8 mouse cellular contexts compared by ENCODE assay signal in the genomic region with DNA sequence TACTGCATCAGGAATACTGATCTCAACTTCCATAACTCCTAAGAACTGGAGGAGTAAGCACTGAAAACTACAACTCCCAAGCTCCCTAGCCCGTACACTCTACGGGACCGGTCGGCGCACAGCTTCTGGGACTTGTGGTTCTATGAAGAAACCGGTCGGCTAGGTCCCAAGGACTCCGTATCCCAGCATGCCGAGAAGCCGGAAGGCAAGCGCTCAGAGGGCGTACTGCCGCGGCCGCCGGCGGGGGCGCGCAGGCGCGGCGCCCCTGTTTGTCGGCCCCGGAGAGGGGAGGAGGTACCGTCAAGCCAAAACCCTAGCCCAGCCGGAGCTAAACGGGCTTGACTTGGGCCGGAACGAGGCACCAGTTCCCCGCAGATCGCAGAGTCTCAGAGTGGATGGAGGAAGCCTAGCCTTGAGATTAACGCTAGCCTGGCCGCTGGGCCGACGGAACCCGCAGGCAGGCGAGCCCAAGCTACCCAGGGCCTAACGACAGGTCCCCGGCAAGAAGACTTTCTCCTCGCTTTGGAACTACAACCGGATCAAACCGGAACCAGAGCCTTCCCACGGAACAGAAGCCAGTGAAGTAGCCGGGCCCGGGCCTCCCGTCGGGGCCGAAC. TPM values are rescaled to one million over a fixed set of nuclear protein-coding genes. Genes with fewer than 3 reads are reported as not detected.
DNase-seq lines count a peak whose midpoint lies in the region; ATAC-seq lines count a peak whose summit lies in the region.

A gene (plus strand): TSS at position 155 of the 617 bp plus-strand sequence.

- H3K27me3 ChIP-seq in heart, embryonic 13.5 days (replicated peaks) = no peaks in the 10 kb centered on the region; the same call in 1 of the 2 replicates
- 0 out of 2 replicates have a peak, but pooled peaks cover 2% of the 10 kb centered on the region for H3K27me3 ChIP-seq in liver, embryonic 13.5 days
- no peaks in the 10 kb centered on the region for H3K27me3 ChIP-seq in stomach, embryonic 16.5 days (ENCODE audit: control insufficient read depth, insufficient read depth, low read length)

- H3K36me3 ChIP-seq in heart, embryonic 13.5 days = peaks cover 19% of the 10 kb centered on the region
- peaks cover 25% of the 10 kb centered on the region for H3K36me3 ChIP-seq in liver, embryonic 13.5 days
- peaks cover 11% of the 10 kb centered on the region; the same call in 1 of the 2 replicates for H3K36me3 ChIP-seq in stomach, embryonic 16.5 days (ENCODE audit: control insufficient read depth, insufficient read depth, low read length)

- H3K4me1 ChIP-seq in brown adipose tissue, adult 24 weeks (ENCODE audit: control insufficient read depth, insufficient read depth, insufficient read length, low read length) = peaks cover 13% of the 10 kb centered on the region
- peaks cover 32% of the 10 kb centered on the region for H3K4me1 ChIP-seq in heart, embryonic 13.5 days
- peaks cover 42% of the 10 kb centered on the region for H3K4me1 ChIP-seq in liver, embryonic 13.5 days (replicated peaks)
- peaks cover 25% of the 10 kb centered on the region for H3K4me1 ChIP-seq in stomach, embryonic 16.5 days (ENCODE audit: control insufficient read depth, insufficient read depth, low read length)

- peak within 1 kb of the TSS; percentile 93 for H3K9ac ChIP-seq in heart, embryonic 13.5 days
- H3K9ac ChIP-seq in liver, embryonic 13.5 days = peak within 1 kb of the TSS; percentile 89
- H3K9ac ChIP-seq in stomach, embryonic 16.5 days (ENCODE audit: low read length) = peak within 1 kb of the TSS; percentile 93

- no peaks in the 10 kb centered on the region for H3K9me3 ChIP-seq in heart, embryonic 13.5 days
- H3K9me3 ChIP-seq in liver, embryonic 13.5 days (replicated peaks) = no peaks in the 10 kb centered on the region
- no peaks in the 10 kb centered on the region for H3K9me3 ChIP-seq in stomach, embryonic 16.5 days (replicated peaks; ENCODE audit: control insufficient read depth, low read length)

- peak within 1 kb of the TSS; percentile 80 for H3K27ac ChIP-seq in brown adipose tissue, adult 24 weeks (replicated peaks; ENCODE audit: low read depth, low read length)
- H3K27ac ChIP-seq in heart, embryonic 13.5 days (replicated peaks) = peak within 1 kb of the TSS; percentile 77
- peak within 1 kb of the TSS; percentile 83 for H3K27ac ChIP-seq in liver, embryonic 13.5 days
- peak within 1 kb of the TSS; percentile 91 for H3K27ac ChIP-seq in stomach, embryonic 16.5 days (ENCODE audit: low read length)

- WGBS in heart, embryonic 13.5 days = under 1% methylated on average over 47 of the region's 48 CpGs
- WGBS in liver, embryonic 13.5 days (ENCODE audit: insufficient replicate concordance) = under 1% methylated on average over 48 of the region's 48 CpGs
- under 1% methylated on average over 48 of the region's 48 CpGs for WGBS in stomach, embryonic 16.5 days

- peak; percentile 94 for ATAC-seq in heart, embryonic 13.5 days (ENCODE audit: extremely low read depth, insufficient number of reproducible peaks, low FRiP score, low TSS enrichment)
- peak; percentile 96 for ATAC-seq in liver, embryonic 13.5 days (ENCODE audit: low read depth)
- ATAC-seq in stomach, embryonic 16.5 days (ENCODE audit: insufficient read depth, low FRiP score) = peak; percentile 98

- peak within 1 kb of the TSS; percentile 97 for H3K4me2 ChIP-seq in heart, embryonic 13.5 days
- peak within 1 kb of the TSS; percentile 96 for H3K4me2 ChIP-seq in liver, embryonic 13.5 days
- H3K4me2 ChIP-seq in stomach, embryonic 16.5 days (ENCODE audit: low read depth, low read length) = peak within 1 kb of the TSS; percentile 84

- peak; percentile 94 for DNase-seq in CD4-positive, CD25-positive, alpha-beta regulatory T cell, adult 2 months (ENCODE audit: low read depth, low spot score)
- DNase-seq in fat pad, adult 2 months (ENCODE audit: extremely low read depth, low read depth, low spot score) = peak; percentile 99
- peak; percentile 97 for DNase-seq in kidney, postnatal 14 days
- peak; percentile 86 for DNase-seq in liver, embryonic 13.5 days
- peak; percentile 88 for DNase-seq in neural tube, embryonic 10.5 days (ENCODE audit: extremely low spot score, low spot score)

- peak within 1 kb of the TSS; percentile 90 for H3K4me3 ChIP-seq in brown adipose tissue, adult 24 weeks (ENCODE audit: insufficient read depth, low read depth, low read length)
- H3K4me3 ChIP-seq in heart, embryonic 13.5 days = peak within 1 kb of the TSS; percentile 89
- peak within 1 kb of the TSS; percentile 71 for H3K4me3 ChIP-seq in liver, embryonic 13.5 days (replicated peaks)
- H3K4me3 ChIP-seq in stomach, embryonic 16.5 days (replicated peaks; ENCODE audit: low read length) = peak within 1 kb of the TSS; percentile 98

RNA-seq across cellular contexts. Expression of the gene that starts here (rescaled TPM):
- 11.9 and 14.1 TPM in 2 replicates for polyA plus RNA-seq in brown adipose tissue, adult 24 weeks (2012; ENCODE audit: insufficient read depth, insufficient read length, missing spikeins)
- 30.4 and 32.3 TPM in 2 replicates for polyA plus RNA-seq in heart, embryonic 13.5 days (2015; fragmentation: Nextera tagmentation; extraction: Ambion mirVana)
- polyA plus RNA-seq in liver, embryonic 13.5 days (2015; fragmentation: Nextera tagmentation; extraction: Ambion mirVana) = 16.5 and 18.3 TPM in 2 replicates
- 38.1 and 40.2 TPM in 2 replicates for polyA plus RNA-seq in stomach, embryonic 16.5 days (2015; fragmentation: Nextera tagmentation; extraction: Ambion mirVana)

Comparison
In these comparisons a context has a peak if more than half of its experiments do, and no peak if none do; other contexts are left out.
1. Peak in every context shown above with its lines: DNase-seq, ATAC-seq, H3K4me3 ChIP-seq and H3K27ac ChIP-seq.